Mouse (Mus musculus) lung, embryonic 16.5 days (tissue): ENCODE data around the gene Slc25a28. TPM values are rescaled to one million over a fixed set of nuclear protein-coding genes. Genes with fewer than 3 reads are reported as not detected.

Experiments used
- ATAC-seq: fragments of 200-750 bp; cut with Nextera tagmentation; 2 replicates; pipeline ENCODE4 v1.8.0; 2017; ENCODE audit warnings: low read depth, mild to moderate bottlenecking, moderate library complexity
- H3K27ac ChIP-seq: fragments of 300-500 bp; sonication (generic); 2 replicates; pipeline ENCODE4 v1.5.1; 2014; ENCODE audit warnings: mild to moderate bottlenecking, control low read depth, low read length
- H3K27me3 ChIP-seq: fragments of 300-500 bp; sonication (generic); 2 replicates; pipeline ENCODE4 v1.6.1; 2014; ENCODE audit warnings: low read depth, low read length, mixed read lengths; ENCODE audit not compliant: control insufficient read depth, insufficient read depth
- H3K36me3 ChIP-seq: fragments of 300-500 bp; sonication (generic); 2 replicates; pipeline ENCODE4 v1.6.1; 2014; ENCODE audit warnings: low read length; ENCODE audit not compliant: control insufficient read depth, insufficient read depth
- H3K4me1 ChIP-seq: fragments of 300-500 bp; sonication (generic); replicated peaks from 2 replicates; pipeline ENCODE4 v1.6.1; 2014; ENCODE audit warnings: low read length, mixed read lengths; ENCODE audit not compliant: control insufficient read depth, insufficient read depth
- H3K4me2 ChIP-seq: fragments of 300-500 bp; sonication (generic); 2 replicates; pipeline ENCODE4 v1.6.1; 2014; ENCODE audit warnings: low read depth, low read length, control low read depth
- H3K4me3 ChIP-seq: fragments of 300-500 bp; sonication (generic); 2 replicates; pipeline ENCODE4 v1.5.1; 2014; ENCODE audit warnings: mild to moderate bottlenecking, low read length, control low read depth
- H3K9ac ChIP-seq: fragments of 300-500 bp; sonication (generic); 2 replicates; pipeline ENCODE4 v1.6.1; 2014; ENCODE audit warnings: low read length, control low read depth
- H3K9me3 ChIP-seq: fragments of 300-500 bp; sonication (generic); 2 replicates; pipeline ENCODE4 v1.6.1; 2016; ENCODE audit warnings: low read length; ENCODE audit not compliant: control insufficient read depth
- WGBS: fragments of 180-500 bp; shearing (Covaris S2); extraction: QIAGEN DNeasy Blood & Tissue Kit; methylation state at CpG from one replicate; pipeline ENCODE4 v1.1.7; 2014; 5-methylcytosine and 5-hydroxymethylcytosine counted together
- polyA plus RNA-seq: library from polyadenylated mRNA; unstranded; fragments of >200 nt; fragmentation: Nextera tagmentation; extraction: Ambion mirVana; gene quantifications from 2 replicates; pipeline ENCODE4 v1.2.1, GENCODE M21; 2015

Gene Slc25a28
- polyA plus RNA-seq, 1 experiment from 2014 or later: 9.1 TPM

DNA sequence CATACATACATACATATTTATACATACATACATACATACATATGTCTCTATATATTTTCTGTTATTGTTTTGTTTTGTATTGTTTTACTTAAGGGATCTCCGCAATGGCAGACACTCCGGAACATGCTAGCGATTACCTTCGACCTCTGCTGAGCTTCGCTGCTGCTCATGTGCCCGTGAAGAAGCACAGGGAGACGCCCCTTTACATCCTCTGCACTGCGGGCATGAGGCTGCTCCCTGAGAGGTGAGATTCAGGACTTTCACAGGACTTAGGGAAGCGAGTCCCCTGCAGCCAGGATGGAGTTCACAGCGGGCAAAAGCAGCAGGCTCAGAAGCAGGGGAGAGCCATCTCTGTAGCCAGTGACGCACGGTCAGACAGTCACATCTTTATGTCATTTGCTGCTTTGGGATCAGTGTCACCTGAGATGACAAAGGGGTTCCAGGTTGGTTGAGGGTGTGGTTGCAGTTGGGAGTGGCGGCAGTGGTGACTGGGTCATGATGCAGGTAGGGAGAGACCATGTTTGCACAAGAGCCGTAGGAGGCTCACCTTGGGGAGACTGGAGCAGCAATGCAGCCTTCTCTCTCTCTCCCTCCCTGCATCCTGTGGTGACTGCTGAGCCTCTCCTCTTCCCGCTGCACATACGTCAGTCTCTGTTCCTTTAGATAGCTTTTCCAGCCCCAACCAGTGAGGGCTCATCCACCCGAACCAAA, 30.3 kb upstream of the Slc25a28 start:
- no peaks in the 10 kb centered on the region for H3K9me3 ChIP-seq
- H3K36me3 ChIP-seq: peaks cover 25% of the 10 kb centered on the region
- H3K27ac ChIP-seq: no peak overlapping the region
- H3K9ac ChIP-seq: no peak overlapping the region
- H3K4me3 ChIP-seq: no peak overlapping the region
- no peaks in the 10 kb centered on the region for H3K27me3 ChIP-seq
- whole genome bisulfite sequencing: 90% methylated on average over 17 of the region's 17 CpGs
- no peak for ATAC-seq
- no peak overlapping the region for H3K4me2 ChIP-seq
- peaks cover 2% of the 10 kb centered on the region for H3K4me1 ChIP-seq

DNA sequence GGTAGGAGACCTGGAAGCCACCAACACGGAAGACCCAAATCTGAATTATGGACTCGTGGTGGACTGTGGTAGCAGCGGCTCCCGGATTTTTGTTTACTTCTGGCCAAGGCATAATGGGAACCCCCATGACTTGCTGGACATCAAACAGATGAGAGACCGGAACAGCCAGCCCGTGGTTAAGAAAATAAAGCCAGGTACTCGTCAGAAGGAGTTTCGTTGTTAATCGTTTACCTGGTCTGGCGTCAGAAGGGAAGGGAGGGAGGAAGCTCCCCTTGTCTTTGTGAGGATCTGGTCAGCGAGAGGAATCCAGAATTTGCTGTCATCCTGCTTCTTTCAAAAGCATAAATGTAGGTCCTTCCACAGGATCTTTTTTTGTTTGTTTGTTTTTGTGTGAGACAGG, 29.5 kb upstream of the Slc25a28 start:
- H3K4me3 ChIP-seq: no peak overlapping the region
- H3K9ac ChIP-seq: no peak overlapping the region
- H3K27me3 ChIP-seq: no peaks in the 10 kb centered on the region
- no peak overlapping the region for H3K27ac ChIP-seq
- peaks cover 2% of the 10 kb centered on the region for H3K4me1 ChIP-seq
- no peak overlapping the region for H3K4me2 ChIP-seq
- H3K36me3 ChIP-seq: peaks cover 29% of the 10 kb centered on the region
- no peak for ATAC-seq
- 65% methylated on average over 11 of the region's 11 CpGs for WGBS
- no peaks in the 10 kb centered on the region for H3K9me3 ChIP-seq

DNA sequence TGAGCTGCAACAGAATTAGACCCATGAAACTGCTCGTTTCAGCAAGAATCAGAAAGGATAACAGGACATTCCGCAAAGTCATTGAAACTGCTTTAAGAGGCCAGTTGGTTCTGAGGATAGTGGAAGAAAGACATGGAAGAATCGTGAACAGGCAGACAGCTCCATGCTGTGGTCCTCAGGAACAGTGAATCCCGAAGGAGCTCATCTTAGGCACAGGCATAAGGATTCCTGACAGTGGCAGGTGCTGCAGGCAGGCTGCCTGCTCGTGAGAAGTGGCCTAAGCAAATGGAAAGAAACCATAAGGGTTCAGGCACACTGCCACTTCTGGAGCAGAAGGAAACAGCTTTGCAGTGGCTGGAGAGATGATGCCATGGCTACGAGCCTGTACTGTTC, 25.1 kb upstream of the Slc25a28 start:
- Histone ChIP-seq H3K9me3 (no peaks in the 10 kb centered on the region), H3K27me3 (no peaks in the 10 kb centered on the region), H3K9ac (no peak overlapping the region), H3K4me3 (no peak overlapping the region), H3K27ac (no peak overlapping the region), H3K36me3 (peaks cover 20% of the 10 kb centered on the region), H3K4me2 (no peak overlapping the region), H3K4me1 (no peaks in the 10 kb centered on the region)
- ATAC-seq: no peak
- WGBS: 75% methylated on average over 6 of the region's 6 CpGs

DNA sequence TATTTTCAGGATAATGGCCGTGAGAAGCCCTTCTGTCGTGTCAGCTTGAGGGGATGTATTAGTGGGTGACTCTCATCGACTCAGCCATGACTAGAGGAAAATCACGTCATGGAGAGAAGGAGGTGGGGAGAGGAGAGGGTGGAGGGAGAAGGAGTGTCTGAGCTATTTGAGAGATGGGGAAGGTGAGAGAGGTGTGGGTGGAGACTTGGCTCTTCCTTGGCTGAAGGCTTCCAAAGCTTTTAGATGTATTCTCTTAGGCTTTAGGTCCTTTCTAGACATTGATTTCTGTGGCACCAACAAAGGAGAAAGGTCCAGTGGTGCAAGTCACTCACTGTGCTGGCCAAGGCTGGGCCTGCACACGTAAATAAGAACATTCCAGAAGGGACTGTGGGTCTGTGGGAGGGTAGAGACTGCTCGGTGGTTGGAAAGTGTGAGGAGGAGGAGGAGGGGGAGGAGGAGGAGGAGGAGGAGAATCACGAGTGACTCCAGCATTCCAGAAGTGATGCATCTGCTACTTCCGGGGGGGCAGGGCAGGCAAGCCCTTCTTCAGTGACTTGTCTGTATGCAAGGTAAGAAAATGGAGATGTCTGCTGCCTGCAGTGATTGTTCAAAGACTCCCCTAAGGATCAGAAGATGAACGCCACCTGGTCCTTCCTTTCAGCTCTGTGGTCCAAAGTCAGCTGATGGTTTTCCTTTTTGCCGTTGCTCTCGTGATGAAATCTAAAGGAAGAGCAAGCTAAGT, 24.5 kb upstream of the Slc25a28 start:
- no peaks in the 10 kb centered on the region for H3K27me3 ChIP-seq
- no peak for ATAC-seq
- 63% methylated on average over 10 of the region's 11 CpGs for WGBS
- no peak overlapping the region for H3K9ac ChIP-seq
- no peaks in the 10 kb centered on the region for H3K4me1 ChIP-seq
- H3K4me2 ChIP-seq: no peak overlapping the region
- H3K27ac ChIP-seq: no peak overlapping the region
- no peak overlapping the region for H3K4me3 ChIP-seq
- H3K36me3 ChIP-seq: peaks cover 20% of the 10 kb centered on the region
- H3K9me3 ChIP-seq: no peaks in the 10 kb centered on the region

DNA sequence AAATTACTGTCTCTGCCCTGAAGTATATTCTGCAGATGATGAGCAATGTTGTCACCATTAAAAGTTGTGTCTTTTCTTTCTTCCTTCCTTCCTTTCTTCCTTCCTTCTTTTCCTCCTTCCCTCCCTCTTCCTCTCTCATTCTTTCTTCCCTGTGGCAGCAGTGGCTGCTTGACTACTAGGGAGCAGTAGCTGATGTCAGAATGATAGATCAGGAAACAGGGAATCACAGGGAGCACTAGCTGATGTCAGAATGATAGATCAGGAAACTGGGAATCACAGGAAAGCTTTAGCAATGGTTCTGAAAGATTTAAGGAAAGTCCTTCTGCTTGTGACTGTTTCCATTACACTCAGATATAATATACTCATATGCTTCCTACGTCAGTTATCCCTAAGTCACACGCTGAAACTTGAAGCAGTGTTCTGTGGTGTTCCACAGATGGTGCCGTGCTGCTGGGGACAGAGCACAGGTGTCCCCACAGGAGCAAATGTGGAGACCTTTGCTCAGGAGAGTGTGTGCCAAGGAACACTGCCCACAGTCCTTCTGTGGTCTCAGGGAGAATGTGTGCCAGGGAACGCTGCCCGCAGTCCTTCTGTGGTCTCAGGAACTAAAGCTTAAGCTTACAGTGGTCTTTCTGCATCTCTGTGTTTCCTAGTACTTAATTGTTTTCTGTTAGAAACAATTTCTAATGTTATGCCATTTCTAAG, 23.1 kb upstream of the Slc25a28 start:
- WGBS: 87% methylated on average over 5 of the region's 5 CpGs

DNA sequence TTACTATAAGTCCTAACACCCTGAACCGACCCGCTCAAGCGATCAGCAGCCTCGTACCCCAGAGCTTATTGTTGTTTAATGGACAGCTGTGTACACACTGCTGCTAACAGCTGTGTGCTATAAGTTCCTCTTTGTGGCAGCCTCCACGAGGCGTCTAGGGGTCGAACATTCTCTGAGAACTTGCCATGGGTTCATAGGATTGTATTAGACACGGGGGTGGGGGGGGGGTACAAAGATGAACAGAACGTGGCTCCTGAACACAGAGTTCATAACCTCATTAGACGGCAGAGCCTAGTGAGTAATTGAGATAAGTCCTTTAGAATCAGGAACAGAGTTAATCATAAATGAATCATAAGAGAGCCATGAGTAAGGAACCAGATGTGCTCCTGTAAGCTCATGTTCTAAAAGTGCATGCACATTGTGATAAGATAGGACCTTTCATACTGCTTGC, 20.9 kb upstream of the Slc25a28 start:
- Histone ChIP-seq H3K27ac (no peak overlapping the region), H3K27me3 (no peaks in the 10 kb centered on the region), H3K9me3 (no peaks in the 10 kb centered on the region), H3K4me1 (peaks cover 1% of the 10 kb centered on the region; the same call in 1 of the 2 replicates), H3K36me3 (peaks cover 11% of the 10 kb centered on the region), H3K4me2 (no peak overlapping the region), H3K9ac (no peak overlapping the region), H3K4me3 (no peak overlapping the region)
- 53% methylated on average over 10 of the region's 10 CpGs for WGBS
- ATAC-seq: no peak

More for the DNA sequence above, 23.1 kb upstream of the Slc25a28 start:
- Histone ChIP-seq H3K36me3 (peaks cover 17% of the 10 kb centered on the region), H3K9me3 (no peaks in the 10 kb centered on the region), H3K9ac (no peak overlapping the region), H3K4me1 (no peaks in the 10 kb centered on the region), H3K27ac (no peak overlapping the region), H3K4me2 (no peak overlapping the region), H3K4me3 (no peak overlapping the region), H3K27me3 (no peaks in the 10 kb centered on the region)
- no peak for ATAC-seq

DNA sequence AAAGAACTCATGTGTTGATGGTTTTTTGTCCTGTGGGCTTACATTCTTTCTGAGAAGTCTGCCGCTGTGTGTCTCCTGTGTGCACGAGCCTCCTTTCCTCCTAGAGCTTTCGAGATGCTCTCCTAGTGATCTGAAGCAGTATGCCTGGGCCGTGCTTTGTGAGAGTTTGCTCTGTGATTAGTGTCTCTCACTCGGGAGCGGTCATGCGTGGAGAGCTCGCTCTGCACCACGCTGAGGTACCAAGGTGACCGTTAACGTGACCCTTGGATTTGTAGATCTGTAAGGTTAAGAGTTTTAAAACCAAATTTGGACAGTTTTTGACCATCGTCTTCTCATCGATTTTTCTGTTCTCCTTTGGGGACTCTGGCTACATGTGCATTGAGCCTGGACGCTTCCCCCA, 18.1 kb upstream of the Slc25a28 start:
- Histone ChIP-seq H3K9me3 (no peaks in the 10 kb centered on the region), H3K4me1 (peaks cover 5% of the 10 kb centered on the region; the same call in 1 of the 2 replicates), H3K9ac (no peak overlapping the region), H3K36me3 (peaks cover 3% of the 10 kb centered on the region), H3K27me3 (no peaks in the 10 kb centered on the region), H3K27ac (no peak overlapping the region), H3K4me2 (no peak overlapping the region), H3K4me3 (no peak overlapping the region)
- ATAC-seq: no peak
- 88% methylated on average over 14 of the region's 14 CpGs for WGBS

DNA sequence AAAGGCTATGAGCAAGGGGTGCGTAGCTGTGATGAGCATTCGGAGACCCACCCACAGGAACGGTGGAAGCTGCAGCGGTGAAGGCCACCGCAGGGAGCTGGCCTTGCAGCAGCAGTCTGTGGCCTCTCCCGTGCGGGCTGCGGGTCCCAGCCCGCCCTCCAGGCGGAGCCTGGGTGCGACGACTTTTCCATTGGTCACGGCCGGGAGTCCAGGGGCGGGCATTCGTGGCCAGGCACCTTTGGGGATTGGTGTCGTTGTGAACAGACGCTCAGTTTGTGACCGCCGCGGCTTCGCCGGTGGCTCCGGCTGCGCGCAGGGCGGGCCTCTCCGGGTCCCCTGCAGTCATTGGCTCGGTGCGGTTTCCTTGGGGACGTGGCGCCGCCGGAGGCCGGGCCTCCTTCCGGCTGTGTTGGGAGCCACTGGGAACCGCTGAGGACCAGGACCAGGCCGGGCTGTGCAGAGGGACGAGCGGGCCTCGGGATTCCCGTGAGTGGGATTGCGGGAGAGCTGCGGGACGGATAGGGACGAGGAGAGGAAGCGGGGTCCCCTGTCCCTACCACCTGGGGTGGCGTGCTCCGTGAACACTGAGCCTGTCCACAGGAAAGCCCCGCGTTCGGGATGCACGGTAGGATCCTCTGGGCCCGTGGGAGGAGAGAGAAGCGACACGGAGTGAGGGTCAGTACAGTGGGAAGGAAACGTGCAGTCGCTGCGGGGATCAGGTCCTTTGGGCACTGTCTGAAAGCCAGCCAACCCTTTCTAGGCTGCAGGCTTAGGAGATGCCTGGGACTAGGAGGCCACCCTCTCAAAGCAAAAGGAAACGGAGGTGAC, 15.0 kb upstream of the Slc25a28 start, which contains the start of gene Entpd7:
Gene Entpd7, plus strand, starts transcription at position 254 of the 828 bp plus-strand sequence.
- ATAC-seq: peak; percentile 100

More for the DNA sequence above, 15.0 kb upstream of the Slc25a28 start, which contains the start of gene Entpd7:
- peaks cover 3% of the 10 kb centered on the region for H3K36me3 ChIP-seq
- peak within 1 kb of the TSS; percentile 95 for H3K4me2 ChIP-seq
- H3K9ac ChIP-seq: peak within 1 kb of the TSS; percentile 90
- no peaks in the 10 kb centered on the region for H3K9me3 ChIP-seq
- H3K4me3 ChIP-seq: peak within 1 kb of the TSS; percentile 88
- peak within 1 kb of the TSS; percentile 33; the same call in 1 of the 2 replicates for H3K27ac ChIP-seq
- no peaks in the 10 kb centered on the region for H3K27me3 ChIP-seq
- under 1% methylated on average over 55 of the region's 60 CpGs for WGBS
- H3K4me1 ChIP-seq: peaks cover 5% of the 10 kb centered on the region; the same call in 1 of the 2 replicates
